Mouse (Mus musculus) forebrain, embryonic 10.5 days (tissue): Measurements from ENCODE around the gene Rara. TPM values are rescaled to one million over a fixed set of nuclear protein-coding genes. Genes with fewer than 3 reads are reported as not detected.

ENCODE experiments used
- DNase-seq: peaks from one replicate; pipeline ENCODE4 v3.0.0-alpha.2; 2017; ENCODE audit warnings: low spot score; ENCODE audit errors: extremely low spot score
- H3K27ac ChIP-seq: fragments of 300-500 bp; sonication (generic); 2 replicates; pipeline ENCODE4 v1.5.1; 2016; ENCODE audit warnings: mild to moderate bottlenecking
- H3K27me3 ChIP-seq: fragments of 300-500 bp; sonication (generic); 2 replicates; pipeline ENCODE4 v1.6.1; 2016; ENCODE audit warnings: mild to moderate bottlenecking; ENCODE audit not compliant: poor library complexity, severe bottlenecking
- H3K36me3 ChIP-seq: fragments of 300-500 bp; sonication (generic); replicated peaks from 2 replicates; pipeline ENCODE4 v1.6.1; 2016; ENCODE audit warnings: mild to moderate bottlenecking, moderate library complexity
- H3K4me1 ChIP-seq: fragments of 300-500 bp; sonication (generic); 2 replicates; pipeline ENCODE4 v1.6.1; 2016
- H3K4me3 ChIP-seq: fragments of 300-500 bp; sonication (generic); 2 replicates; pipeline ENCODE4 v1.5.1; 2016; ENCODE audit warnings: mild to moderate bottlenecking, moderate library complexity
- H3K9me3 ChIP-seq: fragments of 300-500 bp; sonication (generic); 2 replicates; pipeline ENCODE4 v1.6.1; 2016; ENCODE audit warnings: mild to moderate bottlenecking, moderate library complexity
- WGBS: fragments of 180-500 bp; shearing (Covaris S2); methylation state at CpG from one replicate; pipeline ENCODE4 v1.1.7; 2016; 5-methylcytosine and 5-hydroxymethylcytosine counted together
- polyA plus RNA-seq: library from polyadenylated mRNA; unstranded; fragments of >200 nt; fragmentation: Nextera tagmentation; extraction: Ambion mirVana; gene quantifications from 2 replicates; pipeline ENCODE4 v1.2.1, GENCODE M21; 2016

Gene Rara
- polyA plus RNA-seq, 1 experiment from 2014 or later: 16.9 TPM

GRCm38 (mm10) chr11:98953361-98953760, 25.7 kb downstream of the Rara start:
- H3K27me3 ChIP-seq: no peaks in the 10 kb centered on the region
- H3K36me3 ChIP-seq: peaks cover 44% of the 10 kb centered on the region
- WGBS: 17% methylated on average over 2 of the region's 2 CpGs
- no peaks in the 10 kb centered on the region for H3K9me3 ChIP-seq
- no peak for DNase-seq
- H3K27ac ChIP-seq: peak overlapping the region; percentile 84
- peaks cover 75% of the 10 kb centered on the region for H3K4me1 ChIP-seq
- peak overlapping the region; percentile 38; the same call in 1 of the 2 replicates for H3K4me3 ChIP-seq

DNA sequence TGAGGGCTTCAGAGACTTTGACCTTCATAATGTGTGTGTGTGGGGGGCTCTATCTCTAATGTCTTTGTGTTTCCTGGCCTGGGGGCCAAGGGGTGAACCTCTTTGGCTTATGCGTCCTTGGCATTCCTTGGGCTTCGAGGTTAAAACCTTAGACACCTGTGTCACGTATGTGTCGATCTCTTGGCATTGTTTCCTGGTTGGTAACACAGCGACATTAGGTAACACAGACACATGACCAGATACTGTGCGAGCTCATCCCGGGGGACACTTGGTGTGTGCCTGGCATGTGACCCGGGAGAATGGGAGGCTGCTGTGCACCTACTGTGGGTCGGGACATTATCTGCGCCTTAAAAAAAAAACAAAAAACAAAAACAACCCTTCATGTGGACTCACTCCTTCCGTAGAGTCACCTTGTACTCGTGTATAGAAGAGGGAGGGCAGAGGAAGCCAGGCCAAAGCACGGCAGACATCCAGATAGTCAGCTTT, 26.3 kb downstream of the Rara start:
- no peak for DNase-seq
- peak overlapping the region; percentile 38 for H3K4me3 ChIP-seq
- peaks cover 74% of the 10 kb centered on the region for H3K4me1 ChIP-seq
- WGBS: 37% methylated on average over 13 of the region's 13 CpGs
- peak overlapping the region; percentile 84 for H3K27ac ChIP-seq
- H3K36me3 ChIP-seq: peaks cover 44% of the 10 kb centered on the region
- H3K27me3 ChIP-seq: no peaks in the 10 kb centered on the region
- H3K9me3 ChIP-seq: no peaks in the 10 kb centered on the region

DNA sequence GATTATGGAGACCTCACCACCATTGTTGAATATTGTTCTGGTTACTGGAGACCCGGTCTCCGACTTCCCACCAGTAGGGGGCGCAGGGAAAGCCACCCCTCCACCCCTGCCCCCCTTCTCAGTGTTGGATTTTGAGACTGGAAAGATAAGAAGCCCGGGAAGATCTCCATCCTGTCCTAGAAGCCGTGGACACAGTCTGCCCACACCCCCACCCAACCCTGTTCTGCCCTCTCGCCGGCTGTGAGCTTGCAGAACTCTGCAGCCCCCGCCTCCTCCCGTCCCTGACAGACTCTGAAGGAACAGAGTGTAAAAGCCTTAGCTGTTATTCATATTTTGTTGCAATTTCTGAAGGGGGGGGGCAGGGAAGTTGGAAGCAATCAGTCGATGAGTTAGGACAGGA, 26.8 kb downstream of the Rara start:
- WGBS: 5% methylated on average over 10 of the region's 10 CpGs
- H3K4me3 ChIP-seq: peak overlapping the region; percentile 38
- H3K36me3 ChIP-seq: peaks cover 44% of the 10 kb centered on the region

DNA sequence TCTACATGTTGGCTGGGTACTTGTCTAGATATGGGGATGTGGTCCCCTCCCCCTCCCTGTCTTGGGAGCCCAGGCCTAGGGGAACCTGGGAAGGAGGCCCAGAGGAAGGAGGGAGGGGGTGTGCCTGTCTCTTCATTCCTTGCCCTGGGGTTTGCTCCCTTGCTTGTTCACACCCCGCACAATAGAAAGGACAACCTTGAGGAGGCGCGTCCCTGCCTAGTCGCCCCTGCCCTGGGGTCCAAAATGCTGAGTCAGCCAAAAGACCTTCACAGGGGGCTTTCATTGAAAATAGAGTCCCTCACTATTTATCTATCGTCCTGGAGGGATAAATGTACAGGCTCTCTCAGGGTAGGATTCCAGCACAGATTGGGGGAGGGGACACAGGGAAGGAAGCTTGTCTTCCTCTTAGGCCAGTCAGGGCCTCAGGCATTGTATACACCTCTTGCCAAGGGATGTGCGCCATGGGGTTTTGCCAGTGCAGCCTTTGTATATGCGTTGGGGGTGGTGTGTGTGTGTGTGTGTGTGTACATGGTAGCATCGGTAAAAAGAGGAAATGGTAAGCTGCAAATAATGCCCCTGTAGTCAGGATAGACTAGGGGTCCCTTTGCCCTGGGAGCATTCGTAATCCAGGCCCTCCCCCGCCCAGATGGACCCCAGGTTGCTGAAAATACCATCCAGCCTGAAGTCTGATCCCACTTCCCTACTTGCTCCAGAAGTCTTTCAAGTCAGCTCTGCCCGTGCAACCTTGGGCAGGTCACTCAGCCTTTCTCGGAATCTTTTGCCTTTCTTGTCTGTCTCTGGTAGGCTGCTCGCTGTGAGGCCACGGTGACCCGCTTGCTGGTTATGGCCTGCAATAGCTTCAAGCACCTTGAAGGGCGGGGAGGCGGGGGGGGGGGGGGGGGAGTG, 27.4 kb downstream of the Rara start:
- H3K27me3 ChIP-seq: no peaks in the 10 kb centered on the region
- H3K4me1 ChIP-seq: peaks cover 75% of the 10 kb centered on the region
- H3K36me3 ChIP-seq: peaks cover 41% of the 10 kb centered on the region
- 14% methylated on average over 15 of the region's 17 CpGs for WGBS
- peak overlapping the region; percentile 38 for H3K4me3 ChIP-seq
- H3K27ac ChIP-seq: peak overlapping the region; percentile 84
- no peaks in the 10 kb centered on the region for H3K9me3 ChIP-seq
- DNase-seq: no peak

More for the DNA sequence above, 26.8 kb downstream of the Rara start:
- DNase-seq: peak; percentile 80
- Histone ChIP-seq H3K27ac (peak overlapping the region; percentile 84), H3K4me1 (peaks cover 75% of the 10 kb centered on the region), H3K27me3 (no peaks in the 10 kb centered on the region), H3K9me3 (no peaks in the 10 kb centered on the region)

DNA sequence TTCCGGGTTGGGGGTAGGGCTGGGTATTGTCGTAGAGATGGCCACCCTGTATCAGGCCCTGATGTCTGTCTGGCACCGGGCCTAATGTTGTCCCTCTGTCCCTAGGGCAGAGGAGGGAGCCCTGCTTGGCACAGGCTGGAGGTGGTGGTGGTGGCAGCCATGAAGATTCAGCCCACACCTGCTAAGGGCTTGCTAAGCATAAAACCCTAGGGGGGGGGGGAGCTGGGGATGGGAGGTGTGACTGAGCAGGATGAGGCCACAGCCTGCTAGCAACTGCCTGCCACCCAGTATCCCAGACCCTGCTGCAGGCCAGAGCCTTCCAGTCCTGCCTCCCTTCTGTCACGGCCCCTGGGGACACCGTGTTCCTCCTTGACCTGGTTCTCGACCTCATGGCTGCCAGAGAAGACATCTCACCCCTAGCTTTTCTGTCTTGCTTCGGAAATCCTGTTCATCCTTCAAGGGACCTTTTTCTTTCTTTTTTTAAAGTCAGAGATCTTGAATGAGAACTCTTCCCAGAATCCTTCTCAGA, 28.2 kb downstream of the Rara start:
- Histone ChIP-seq H3K4me1 (peaks cover 75% of the 10 kb centered on the region), H3K4me3 (peak overlapping the region; percentile 38; the same call in 1 of the 2 replicates), H3K27ac (peak overlapping the region; percentile 84), H3K9me3 (no peaks in the 10 kb centered on the region), H3K36me3 (peaks cover 34% of the 10 kb centered on the region), H3K27me3 (peaks cover 4% of the 10 kb centered on the region; the same call in 1 of the 2 replicates)
- whole genome bisulfite sequencing: 43% methylated on average over 6 of the region's 7 CpGs
- no peak for DNase-seq

- 84% methylated on average over 10 of the region's 10 CpGs for WGBS
- no peak for DNase-seq
- Histone ChIP-seq H3K27me3 (peaks cover 9% of the 10 kb centered on the region), H3K27ac (no peak overlapping the region), H3K4me1 (peaks cover 75% of the 10 kb centered on the region), H3K36me3 (peaks cover 28% of the 10 kb centered on the region), H3K9me3 (no peaks in the 10 kb centered on the region), H3K4me3 (no peak overlapping the region)
These were observed 28.7 kb downstream of the Rara start for GRCm38 (mm10) chr11:98956340-98956739.

DNA sequence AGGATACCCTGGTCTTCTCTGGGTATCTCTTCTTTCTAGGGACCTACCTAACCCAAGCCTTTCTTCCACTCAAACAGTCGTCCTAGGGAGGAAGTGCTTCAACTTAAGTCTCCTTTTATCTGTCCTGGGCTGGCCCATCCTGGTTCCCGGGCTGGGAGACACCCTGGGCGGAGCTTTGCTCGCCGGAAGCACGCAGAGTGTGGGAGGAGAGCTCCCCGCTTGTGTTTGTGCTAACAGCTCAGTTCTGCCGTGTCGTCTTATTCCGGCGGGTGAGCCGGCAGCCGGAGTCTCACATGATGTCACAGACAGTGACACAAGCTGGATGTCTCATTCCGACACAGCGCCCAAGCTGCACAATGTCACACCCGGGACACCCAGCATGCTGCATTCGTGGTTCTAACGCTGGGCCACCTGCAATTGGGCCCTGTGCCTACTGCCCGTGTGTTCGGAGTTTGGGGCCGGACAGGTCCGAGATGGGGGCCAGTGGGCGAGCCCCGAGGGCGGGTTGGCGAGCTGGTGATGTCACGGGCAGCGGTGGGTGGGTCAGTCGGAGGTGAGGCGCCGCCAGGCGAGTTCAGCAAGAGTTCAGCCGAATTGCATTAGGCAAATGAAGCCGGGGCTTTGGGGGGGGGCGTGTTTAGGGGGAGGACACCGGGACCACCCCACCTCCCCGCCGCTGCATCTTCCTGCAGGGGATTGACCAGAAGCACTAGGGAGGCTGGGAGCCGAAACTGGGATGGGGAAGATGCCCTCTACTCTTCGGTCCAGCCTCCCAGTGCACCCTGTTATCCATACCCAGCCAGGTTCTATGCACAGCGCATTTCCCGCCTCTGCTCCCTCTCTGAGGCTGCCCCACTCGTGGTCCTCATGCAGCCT, 32.1 kb downstream of the Rara start:
- peak; percentile 61 for DNase-seq
- Histone ChIP-seq H3K27me3 (peaks cover 41% of the 10 kb centered on the region), H3K4me1 (peaks cover 80% of the 10 kb centered on the region), H3K36me3 (peaks cover 16% of the 10 kb centered on the region), H3K9me3 (no peaks in the 10 kb centered on the region), H3K27ac (peak overlapping the region; percentile 87), H3K4me3 (peak overlapping the region; percentile 80)
- under 1% methylated on average over 42 of the region's 43 CpGs for WGBS

GRCm38 (mm10) chr11:98960313-98960906, 32.8 kb downstream of the Rara start:
- WGBS: under 1% methylated on average over 52 of the region's 53 CpGs
- Histone ChIP-seq H3K4me1 (peaks cover 80% of the 10 kb centered on the region), H3K9me3 (no peaks in the 10 kb centered on the region), H3K27ac (peak overlapping the region; percentile 87), H3K4me3 (peak overlapping the region; percentile 80), H3K27me3 (peaks cover 45% of the 10 kb centered on the region), H3K36me3 (peaks cover 16% of the 10 kb centered on the region)
- DNase-seq: peak; percentile 77

GRCm38 (mm10) chr11:98961051-98961592, 33.5 kb downstream of the Rara start:
- 2% methylated on average over 18 of the region's 18 CpGs for WGBS
- H3K27ac ChIP-seq: peak overlapping the region; percentile 87
- no peaks in the 10 kb centered on the region for H3K9me3 ChIP-seq
- peaks cover 45% of the 10 kb centered on the region for H3K27me3 ChIP-seq
- H3K36me3 ChIP-seq: peaks cover 16% of the 10 kb centered on the region
- H3K4me1 ChIP-seq: peaks cover 80% of the 10 kb centered on the region
- no peak for DNase-seq
- H3K4me3 ChIP-seq: peak overlapping the region; percentile 80

GRCm38 (mm10) chr11:98961766-98962165, 34.1 kb downstream of the Rara start:
- no peak for DNase-seq
- 7% methylated on average over 8 of the region's 8 CpGs for WGBS
- peak overlapping the region; percentile 80 for H3K4me3 ChIP-seq

DNA sequence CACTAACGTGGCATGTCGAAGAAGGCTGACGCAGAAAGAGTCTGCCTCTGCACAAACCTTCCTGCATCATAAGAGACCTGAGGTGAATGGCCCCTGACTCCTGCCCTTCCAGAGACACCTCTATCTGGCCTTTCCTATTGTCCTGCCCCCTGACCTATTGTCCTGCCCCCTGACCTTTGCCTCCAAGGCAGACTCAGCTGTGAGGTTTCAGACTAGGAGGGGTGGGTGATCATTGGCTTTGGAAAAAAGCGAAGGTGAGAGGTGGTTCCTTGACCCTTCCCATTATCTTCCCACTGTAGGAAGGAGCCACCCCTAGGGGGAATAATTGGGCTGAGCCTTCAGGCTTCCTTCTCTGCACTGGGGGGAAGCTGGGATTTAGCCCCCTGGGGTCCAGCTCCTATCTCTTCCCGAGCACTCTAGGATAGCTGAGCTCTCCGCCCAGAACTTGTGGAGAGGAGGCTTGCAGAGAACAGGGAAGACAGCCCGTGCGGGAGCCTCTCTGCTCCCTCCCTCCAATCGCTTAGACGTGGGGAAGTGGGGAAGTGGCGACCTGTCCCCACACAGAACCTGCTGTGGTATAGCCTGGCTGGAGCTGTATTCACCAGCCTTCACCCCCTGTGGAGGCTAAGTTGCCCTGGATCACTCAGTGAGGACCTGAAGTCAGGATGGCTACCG, 34.9 kb downstream of the Rara start:
- peaks cover 90% of the 10 kb centered on the region for H3K4me1 ChIP-seq

More at GRCm38 (mm10) chr11:98961766-98962165, 34.1 kb downstream of the Rara start:
- Histone ChIP-seq H3K27me3 (peaks cover 49% of the 10 kb centered on the region), H3K9me3 (no peaks in the 10 kb centered on the region), H3K36me3 (peaks cover 14% of the 10 kb centered on the region), H3K4me1 (peaks cover 82% of the 10 kb centered on the region), H3K27ac (peak overlapping the region; percentile 87; the same call in 1 of the 2 replicates)

More for the DNA sequence above, 34.9 kb downstream of the Rara start:
- no peak for DNase-seq
- Histone ChIP-seq H3K36me3 (peaks cover 15% of the 10 kb centered on the region), H3K9me3 (no peaks in the 10 kb centered on the region), H3K27me3 (peaks cover 54% of the 10 kb centered on the region), H3K27ac (peak overlapping the region; percentile 84), H3K4me3 (peak overlapping the region; percentile 80)
- 3% methylated on average over 12 of the region's 12 CpGs for WGBS
